Mouse (Mus musculus): ENCODE measurements around the gene Slc7a11. TPM values are rescaled to one million over a fixed set of nuclear protein-coding genes. Genes with fewer than 3 reads are reported as not detected.
"Not testable (repeated sequence)": the region's sequence is repeated elsewhere in the genome, so short reads cannot be mapped to it uniquely, and the experiment has no call there.

The Slc7a11 gene
- polyA plus RNA-seq, 1 experiment from 2014 or later: 3.1 TPM

GRCm38 (mm10) chr3:50439429-50439828 lies 4.0 kb downstream of the Slc7a11 start:
- Histone ChIP-seq H3K27me3 (no peaks in the 10 kb centered on the region), H3K4me1 (replicated peaks) (peaks cover 17% of the 10 kb centered on the region), H3K36me3 (no peaks in the 10 kb centered on the region), H3K4me3 (no peak overlapping the region), H3K4me2 (no peak overlapping the region), H3K27ac (replicated peaks) (no peak overlapping the region), H3K9me3 (no peaks in the 10 kb centered on the region), H3K9ac (no peak overlapping the region)
- WGBS: 93% methylated on average over 5 of the region's 5 CpGs
- no peak for ATAC-seq (ENCODE audit: low FRiP score, low read depth)

- Histone ChIP-seq H3K9ac (no peak overlapping the region), H3K4me3 (no peak overlapping the region), H3K27ac (replicated peaks) (no peak overlapping the region), H3K4me1 (replicated peaks) (peaks cover 10% of the 10 kb centered on the region), H3K27me3 (no peaks in the 10 kb centered on the region), H3K36me3 (no peaks in the 10 kb centered on the region), H3K9me3 (no peaks in the 10 kb centered on the region), H3K4me2 (no peak overlapping the region)
- WGBS: 66% methylated on average over 4 of the region's 4 CpGs
- ATAC-seq (ENCODE audit: low FRiP score, low read depth): no peak
Observed at GRCm38 (mm10) chr3:50438520-50439253, 4.7 kb downstream of the Slc7a11 start.

GRCm38 (mm10) chr3:50438081-50438480 lies 5.3 kb downstream of the Slc7a11 start:
- H3K27ac ChIP-seq (replicated peaks); H3K4me2 ChIP-seq; H3K4me1 ChIP-seq (replicated peaks); H3K36me3 ChIP-seq; H3K27me3 ChIP-seq; H3K9ac ChIP-seq; H3K9me3 ChIP-seq; H3K4me3 ChIP-seq: not testable (repeated sequence)
- WGBS: 51% methylated on average over 2 of the region's 2 CpGs
- ATAC-seq (ENCODE audit: low FRiP score, low read depth): 0 out of 2 replicates have a peak, but pooled peaks have one; percentile 51

DNA sequence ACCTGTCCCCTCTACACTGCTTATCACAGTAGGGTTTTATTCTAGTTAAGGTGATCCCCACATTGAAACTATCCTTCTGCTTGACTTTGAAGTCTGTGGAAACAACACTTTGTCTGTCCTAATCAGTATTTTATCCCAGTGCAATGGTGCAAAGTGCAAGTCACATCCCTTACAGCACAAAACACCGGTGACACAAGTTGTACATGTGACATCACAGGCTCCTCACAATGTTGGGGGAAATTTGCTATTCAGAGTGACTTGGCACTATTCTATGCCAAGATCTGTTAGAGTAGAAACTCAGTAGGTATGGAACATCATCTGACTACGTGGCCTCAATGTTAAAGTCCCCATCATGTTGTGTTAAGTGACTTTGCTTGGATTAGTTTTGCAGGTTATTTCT lies 7.0 kb downstream of the Slc7a11 start:
- H3K27ac ChIP-seq (replicated peaks); H3K4me2 ChIP-seq; H3K36me3 ChIP-seq; ATAC-seq (ENCODE audit: low FRiP score, low read depth); H3K4me3 ChIP-seq; H3K4me1 ChIP-seq (replicated peaks); H3K27me3 ChIP-seq; H3K9me3 ChIP-seq; H3K9ac ChIP-seq: not testable (repeated sequence)
- 92% methylated on average over 2 of the region's 2 CpGs for WGBS

GRCm38 (mm10) chr3:50433831-50434230 lies 9.6 kb downstream of the Slc7a11 start:
- 56% methylated on average over 4 of the region's 4 CpGs for WGBS
- Histone ChIP-seq H3K36me3 (no peaks in the 10 kb centered on the region), H3K4me1 (replicated peaks) (no peaks in the 10 kb centered on the region)

GRCm38 (mm10) chr3:50430811-50431210 lies 12.6 kb downstream of the Slc7a11 start:
- 93% methylated on average over 8 of the region's 8 CpGs for WGBS
- Histone ChIP-seq H3K9ac (no peak overlapping the region), H3K27me3 (no peaks in the 10 kb centered on the region), H3K27ac (replicated peaks) (no peak overlapping the region), H3K9me3 (no peaks in the 10 kb centered on the region), H3K4me3 (no peak overlapping the region), H3K36me3 (no peaks in the 10 kb centered on the region), H3K4me2 (no peak overlapping the region), H3K4me1 (replicated peaks) (no peaks in the 10 kb centered on the region)
- ATAC-seq (ENCODE audit: low FRiP score, low read depth): no peak

More at GRCm38 (mm10) chr3:50433831-50434230, 9.6 kb downstream of the Slc7a11 start:
- no peaks in the 10 kb centered on the region for H3K27me3 ChIP-seq
- ATAC-seq (ENCODE audit: low FRiP score, low read depth): no peak
- no peak overlapping the region for H3K4me2 ChIP-seq
- no peaks in the 10 kb centered on the region for H3K9me3 ChIP-seq
- H3K9ac ChIP-seq: no peak overlapping the region
- H3K4me3 ChIP-seq: no peak overlapping the region
- no peak overlapping the region for H3K27ac ChIP-seq (replicated peaks)

DNA sequence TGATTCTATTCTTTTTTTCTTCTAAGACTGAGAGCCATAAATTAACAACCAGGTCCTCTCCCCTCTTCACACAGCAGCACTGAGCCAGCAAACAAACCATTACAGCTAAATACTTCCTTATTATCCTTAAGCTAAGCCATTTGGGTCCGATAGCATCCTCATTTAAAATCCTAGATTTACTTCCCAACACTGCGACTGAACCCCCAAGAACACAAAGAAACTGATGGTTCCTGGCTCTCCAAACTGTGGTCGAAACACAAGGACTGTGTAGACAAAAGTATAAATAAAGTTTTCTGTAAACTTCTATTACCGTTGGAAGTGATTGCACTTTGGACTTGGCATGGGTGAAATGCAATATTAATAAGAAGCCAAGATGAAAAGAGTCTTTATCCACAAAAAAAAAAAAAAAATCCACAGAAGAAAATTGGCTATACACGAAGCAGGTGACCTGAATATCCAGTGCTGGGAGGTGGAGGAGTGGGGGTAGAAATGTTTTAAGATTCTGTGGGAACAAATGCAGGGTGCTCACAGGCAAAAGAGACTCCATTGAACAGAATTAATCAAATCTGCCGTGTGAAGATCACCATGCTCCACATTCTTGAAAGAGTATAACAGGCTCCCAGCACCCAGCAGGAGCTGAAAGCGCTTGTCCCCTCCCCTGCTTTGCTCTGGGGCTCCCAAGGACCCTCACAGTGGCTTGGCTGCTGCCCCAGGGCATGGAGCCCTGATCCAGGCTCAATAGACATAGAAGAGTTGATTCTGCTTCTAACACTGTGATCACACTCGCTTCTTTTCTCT lies 21.7 kb downstream of the Slc7a11 start:
- H3K36me3 ChIP-seq: no peaks in the 10 kb centered on the region
- WGBS: 38% methylated on average over 8 of the region's 8 CpGs
- H3K9me3 ChIP-seq: no peaks in the 10 kb centered on the region
- H3K9ac ChIP-seq: no peak overlapping the region
- no peak overlapping the region for H3K4me2 ChIP-seq
- peak overlapping the region; percentile 62 for H3K27ac ChIP-seq (replicated peaks)
- H3K27me3 ChIP-seq: no peaks in the 10 kb centered on the region
- peak; percentile 92 for ATAC-seq (ENCODE audit: low FRiP score, low read depth)
- 0 out of 2 replicates have a peak, but pooled peaks cover 4% of the 10 kb centered on the region for H3K4me1 ChIP-seq (replicated peaks)
- no peak overlapping the region for H3K4me3 ChIP-seq

GRCm38 (mm10) chr3:50419161-50419560 lies 24.3 kb downstream of the Slc7a11 start:
- Histone ChIP-seq H3K36me3 (no peaks in the 10 kb centered on the region), H3K27me3 (no peaks in the 10 kb centered on the region), H3K4me1 (replicated peaks) (0 out of 2 replicates have a peak, but pooled peaks cover 4% of the 10 kb centered on the region), H3K4me3 (no peak overlapping the region), H3K9ac (no peak overlapping the region), H3K9me3 (no peaks in the 10 kb centered on the region), H3K4me2 (no peak overlapping the region), H3K27ac (replicated peaks) (no peak overlapping the region)
- 90% methylated on average over 3 of the region's 3 CpGs for WGBS
- no peak for ATAC-seq (ENCODE audit: low FRiP score, low read depth)

DNA sequence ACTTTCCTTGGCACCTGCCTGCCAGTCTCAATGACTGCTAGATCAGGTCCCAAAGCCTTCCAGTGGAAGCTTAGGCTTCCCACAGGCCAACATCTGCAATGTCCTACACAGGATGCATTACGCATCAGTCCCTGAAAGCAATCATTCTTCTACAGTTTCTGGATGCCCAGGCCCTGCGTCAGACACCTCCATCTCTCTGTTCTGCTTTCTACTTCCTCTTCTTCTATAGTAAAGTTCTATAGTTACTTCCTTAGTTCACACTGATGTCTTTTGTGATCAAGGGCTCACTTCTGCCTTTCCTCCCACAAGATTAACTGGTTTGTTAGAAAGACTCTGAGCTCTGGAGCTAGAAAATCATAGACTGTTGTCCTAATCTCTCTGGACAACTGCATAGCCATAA lies 36.6 kb downstream of the Slc7a11 start:
- no peak for ATAC-seq (ENCODE audit: low FRiP score, low read depth)
- Histone ChIP-seq H3K27me3 (no peaks in the 10 kb centered on the region), H3K9me3 (no peaks in the 10 kb centered on the region), H3K4me3 (no peak overlapping the region), H3K4me1 (replicated peaks) (no peaks in the 10 kb centered on the region), H3K4me2 (no peak overlapping the region), H3K36me3 (no peaks in the 10 kb centered on the region), H3K9ac (no peak overlapping the region), H3K27ac (replicated peaks) (no peak overlapping the region)
- 94% methylated on average over 2 of the region's 2 CpGs for WGBS

GRCm38 (mm10) chr3:50405915-50406314 lies 37.5 kb downstream of the Slc7a11 start:
- Histone ChIP-seq H3K9me3 (no peaks in the 10 kb centered on the region), H3K27ac (replicated peaks) (no peak overlapping the region), H3K9ac (no peak overlapping the region), H3K4me2 (no peak overlapping the region), H3K4me1 (replicated peaks) (no peaks in the 10 kb centered on the region), H3K4me3 (no peak overlapping the region), H3K36me3 (no peaks in the 10 kb centered on the region), H3K27me3 (no peaks in the 10 kb centered on the region)
- no peak for ATAC-seq (ENCODE audit: low FRiP score, low read depth)
- 85% methylated on average over 3 of the region's 3 CpGs for WGBS

DNA sequence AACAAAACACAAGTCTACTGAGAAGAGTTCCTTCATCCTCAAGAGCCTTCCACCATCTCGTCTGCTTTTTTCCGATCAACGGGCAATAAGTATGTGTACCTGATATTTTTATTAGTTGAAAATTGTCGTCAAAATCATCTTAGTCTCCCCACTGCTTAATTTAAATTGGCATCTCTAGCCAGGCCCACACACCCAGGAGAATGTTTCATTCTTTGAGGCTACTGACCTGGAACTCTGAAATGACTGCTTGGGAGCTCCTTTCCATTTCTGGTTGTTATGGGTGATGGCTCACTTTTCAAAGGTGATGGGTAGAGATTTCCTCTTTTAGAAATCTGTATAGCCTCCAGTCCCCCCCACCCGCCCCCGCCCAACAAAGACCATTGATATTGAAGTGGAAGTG lies 54.6 kb downstream of the Slc7a11 start:
- 77% methylated on average over 6 of the region's 6 CpGs for WGBS
- ATAC-seq (ENCODE audit: low FRiP score, low read depth): no peak

GRCm38 (mm10) chr3:50388288-50388687 lies 55.1 kb downstream of the Slc7a11 start:
- Histone ChIP-seq H3K27ac (replicated peaks) (no peak overlapping the region), H3K9ac (no peak overlapping the region), H3K27me3 (no peaks in the 10 kb centered on the region), H3K36me3 (no peaks in the 10 kb centered on the region), H3K4me3 (no peak overlapping the region), H3K4me2 (no peak overlapping the region), H3K9me3 (no peaks in the 10 kb centered on the region), H3K4me1 (replicated peaks) (0 out of 2 replicates have a peak, but pooled peaks cover 3% of the 10 kb centered on the region)
- WGBS: 51% methylated on average over 9 of the region's 9 CpGs
- ATAC-seq (ENCODE audit: low FRiP score, low read depth): no peak

More for the DNA sequence above, 54.6 kb downstream of the Slc7a11 start:
- H3K36me3 ChIP-seq: no peaks in the 10 kb centered on the region
- H3K9me3 ChIP-seq: no peaks in the 10 kb centered on the region
- 0 out of 2 replicates have a peak, but pooled peaks cover 3% of the 10 kb centered on the region for H3K4me1 ChIP-seq (replicated peaks)
- H3K4me2 ChIP-seq: no peak overlapping the region
- no peak overlapping the region for H3K9ac ChIP-seq
- no peak overlapping the region for H3K27ac ChIP-seq (replicated peaks)
- no peaks in the 10 kb centered on the region for H3K27me3 ChIP-seq
- H3K4me3 ChIP-seq: no peak overlapping the region
